Mouse (Mus musculus): ENCODE data around the gene Adm2. TPM values are rescaled to one million over a fixed set of nuclear protein-coding genes. Genes with fewer than 3 reads are reported as not detected.
A peak's percentile ranks its signal among the peaks of the same experiment; 100 is the strongest.

Gene Adm2
- polyA plus RNA-seq, 2 experiments = 0.52 to 0.74 TPM

DNA sequence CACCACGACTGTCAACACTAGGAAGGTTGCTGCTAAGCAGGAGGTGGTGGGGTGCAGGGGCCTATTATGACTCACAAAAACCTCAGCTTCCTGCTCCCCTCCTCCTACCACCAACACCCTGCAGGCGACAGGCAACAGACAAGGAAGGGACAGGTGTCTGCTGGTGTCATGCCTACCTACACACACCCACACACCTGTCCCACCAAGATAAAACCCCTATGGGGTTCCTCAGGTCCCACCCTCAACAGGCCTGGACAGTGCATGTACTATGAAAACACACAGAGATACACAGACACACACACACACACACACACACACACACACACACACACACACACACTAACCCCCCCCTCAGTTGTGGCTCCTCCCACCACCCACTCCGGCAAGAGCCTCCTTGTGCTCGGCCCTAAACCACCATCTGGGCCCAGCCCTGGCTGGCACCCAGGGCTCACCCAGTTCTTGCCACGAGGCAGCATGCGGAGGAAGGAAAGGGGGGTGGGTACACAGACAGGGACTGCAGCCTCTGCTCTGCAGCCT lies 12.5 kb upstream of the Adm2 start:
- H3K36me3 ChIP-seq (ENCODE audit: control insufficient read depth, insufficient read depth, low read length) = peaks cover 23% of the 10 kb centered on the region
- TF ChIP-seq POLR2A (IDR thresholded peaks at IDR 0.05; ENCODE audit: borderline replicate concordance, extremely low read depth, insufficient read depth, insufficient read length) = no peak
- DNase-seq (ENCODE audit: low spot score) (no peak), ATAC-seq (ENCODE audit: low FRiP score, low read depth) (no peak)
- no peak overlapping the region; the same call in 1 of the 2 replicates for H3K9ac ChIP-seq (ENCODE audit: low read depth, low read length, severe bottlenecking)
- H3K4me3 ChIP-seq (replicated peaks; ENCODE audit: low read length) = no peak overlapping the region
- H3K4me1 ChIP-seq (ENCODE audit: control insufficient read depth, insufficient read depth, low read length) = peaks cover 9% of the 10 kb centered on the region
- no peaks in the 10 kb centered on the region for H3K27me3 ChIP-seq (ENCODE audit: control insufficient read depth, insufficient read depth, low read length)
- 77% methylated on average over 6 of the region's 6 CpGs for WGBS
- H3K9me3 ChIP-seq (ENCODE audit: control insufficient read depth, low read length) = no peaks in the 10 kb centered on the region
- no peak overlapping the region for H3K4me2 ChIP-seq (replicated peaks; ENCODE audit: low read depth, low read length, severe bottlenecking)
- H3K27ac ChIP-seq (replicated peaks; ENCODE audit: low read depth, low read length) = no peak overlapping the region

DNA sequence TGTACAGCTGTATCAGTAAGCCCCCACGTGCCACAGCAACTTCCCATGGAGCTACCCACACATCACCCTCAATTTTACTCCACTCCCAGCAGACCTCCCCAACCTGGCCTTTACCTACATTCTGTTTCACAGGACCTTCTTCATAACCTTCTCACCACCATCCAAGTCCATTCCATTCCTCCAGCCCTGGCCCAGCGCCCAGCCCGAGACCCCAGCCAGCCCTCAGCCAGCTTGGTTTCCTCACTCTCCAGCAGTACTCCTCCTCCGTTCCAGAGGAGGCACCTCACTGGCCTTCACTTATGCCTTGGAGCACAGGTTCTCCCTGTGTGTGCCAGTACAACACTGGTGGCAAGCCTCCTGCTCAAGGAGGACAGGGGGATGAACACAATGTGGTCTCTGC lies 9.2 kb upstream of the Adm2 start:
- 75% methylated on average over 4 of the region's 4 CpGs for WGBS

DNA sequence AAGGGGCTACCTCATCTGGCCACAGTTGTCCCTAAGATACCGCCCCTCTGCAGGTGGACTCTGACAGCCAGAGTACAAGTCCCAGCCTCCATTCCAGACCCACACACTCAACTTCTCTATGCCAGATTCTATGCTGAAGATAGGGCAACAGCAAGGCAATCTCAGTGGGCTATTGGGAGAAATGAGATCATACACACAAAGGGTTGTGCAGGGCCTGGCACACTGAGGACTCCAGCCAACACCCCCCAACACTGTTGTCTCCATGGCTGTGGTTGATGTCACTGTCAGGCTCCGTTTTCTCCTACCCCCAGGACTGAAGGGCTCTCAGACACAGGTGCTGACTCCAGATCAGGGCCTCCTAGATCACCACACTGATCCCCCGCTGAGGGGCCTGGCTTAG lies 8.4 kb upstream of the Adm2 start:
- no peaks in the 10 kb centered on the region for H3K27me3 ChIP-seq (ENCODE audit: control insufficient read depth, insufficient read depth, low read length)
- peaks cover 9% of the 10 kb centered on the region for H3K4me1 ChIP-seq (ENCODE audit: control insufficient read depth, insufficient read depth, low read length)
- DNase-seq (ENCODE audit: low spot score) = no peak
- H3K36me3 ChIP-seq (ENCODE audit: control insufficient read depth, insufficient read depth, low read length) = no peaks in the 10 kb centered on the region
- peak overlapping the region; percentile 83 for H3K9ac ChIP-seq (ENCODE audit: low read depth, low read length, severe bottlenecking)
- no peak for ATAC-seq (ENCODE audit: low FRiP score, low read depth)
- H3K4me2 ChIP-seq (replicated peaks; ENCODE audit: low read depth, low read length, severe bottlenecking) = peak overlapping the region; percentile 84
- 36% methylated on average over 3 of the region's 3 CpGs for WGBS
- H3K27ac ChIP-seq (replicated peaks; ENCODE audit: low read depth, low read length) = no peak overlapping the region
- H3K4me3 ChIP-seq (replicated peaks; ENCODE audit: low read length) = peak overlapping the region; percentile 98
- H3K9me3 ChIP-seq (ENCODE audit: control insufficient read depth, low read length) = no peaks in the 10 kb centered on the region
- no peak for TF ChIP-seq POLR2A (IDR thresholded peaks at IDR 0.05; ENCODE audit: borderline replicate concordance, extremely low read depth, insufficient read depth, insufficient read length)

More for the DNA sequence above, 9.2 kb upstream of the Adm2 start:
- Histone ChIP-seq H3K4me2 (replicated peaks; ENCODE audit: low read depth, low read length, severe bottlenecking) (no peak overlapping the region), H3K27me3 (ENCODE audit: control insufficient read depth, insufficient read depth, low read length) (no peaks in the 10 kb centered on the region), H3K27ac (replicated peaks; ENCODE audit: low read depth, low read length) (no peak overlapping the region), H3K9ac (ENCODE audit: low read depth, low read length, severe bottlenecking) (no peak overlapping the region), H3K4me1 (ENCODE audit: control insufficient read depth, insufficient read depth, low read length) (peaks cover 9% of the 10 kb centered on the region), H3K9me3 (ENCODE audit: control insufficient read depth, low read length) (no peaks in the 10 kb centered on the region), H3K4me3 (replicated peaks; ENCODE audit: low read length) (no peak overlapping the region), H3K36me3 (ENCODE audit: control insufficient read depth, insufficient read depth, low read length) (no peaks in the 10 kb centered on the region)
- DNase-seq (ENCODE audit: low spot score) = no peak
- no peak for TF ChIP-seq POLR2A (IDR thresholded peaks at IDR 0.05; ENCODE audit: borderline replicate concordance, extremely low read depth, insufficient read depth, insufficient read length)
- no peak for ATAC-seq (ENCODE audit: low FRiP score, low read depth)

DNA sequence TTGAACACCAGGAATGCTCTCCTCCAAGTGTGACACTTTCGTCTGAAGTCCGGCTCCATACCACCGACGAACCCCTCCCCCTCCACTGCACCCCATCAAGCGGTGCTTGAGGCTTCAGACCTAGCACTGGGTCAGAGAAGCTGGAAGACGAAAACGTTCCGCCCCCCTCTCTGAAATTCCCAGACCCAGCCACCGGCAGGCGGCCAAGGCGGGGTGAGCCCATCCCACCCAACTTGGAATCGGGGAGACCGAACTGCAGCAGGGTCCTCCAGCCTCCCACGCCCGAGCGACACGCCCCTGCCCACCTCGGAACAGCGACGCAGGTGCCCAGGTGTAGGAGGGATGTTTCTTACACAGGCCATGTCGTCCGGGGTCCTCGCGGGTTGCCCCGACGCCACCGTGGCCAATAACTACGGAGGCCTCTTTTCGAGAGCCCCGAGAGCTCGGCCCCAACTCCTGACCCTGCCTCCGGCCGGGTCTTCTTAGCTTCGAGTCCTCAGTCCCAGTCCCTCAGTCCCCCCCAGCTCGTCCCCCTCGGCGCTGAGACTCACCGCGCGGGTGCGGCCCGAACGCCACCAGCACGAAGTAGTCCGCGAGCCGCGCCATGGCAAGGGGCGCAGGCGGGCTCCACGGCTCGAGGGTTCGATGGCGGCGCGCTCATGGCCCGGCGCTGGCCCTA lies 7.9 kb upstream of the Adm2 start:
- ATAC-seq (ENCODE audit: low FRiP score, low read depth) (peak; percentile 39), DNase-seq (ENCODE audit: low spot score) (no peak)

DNA sequence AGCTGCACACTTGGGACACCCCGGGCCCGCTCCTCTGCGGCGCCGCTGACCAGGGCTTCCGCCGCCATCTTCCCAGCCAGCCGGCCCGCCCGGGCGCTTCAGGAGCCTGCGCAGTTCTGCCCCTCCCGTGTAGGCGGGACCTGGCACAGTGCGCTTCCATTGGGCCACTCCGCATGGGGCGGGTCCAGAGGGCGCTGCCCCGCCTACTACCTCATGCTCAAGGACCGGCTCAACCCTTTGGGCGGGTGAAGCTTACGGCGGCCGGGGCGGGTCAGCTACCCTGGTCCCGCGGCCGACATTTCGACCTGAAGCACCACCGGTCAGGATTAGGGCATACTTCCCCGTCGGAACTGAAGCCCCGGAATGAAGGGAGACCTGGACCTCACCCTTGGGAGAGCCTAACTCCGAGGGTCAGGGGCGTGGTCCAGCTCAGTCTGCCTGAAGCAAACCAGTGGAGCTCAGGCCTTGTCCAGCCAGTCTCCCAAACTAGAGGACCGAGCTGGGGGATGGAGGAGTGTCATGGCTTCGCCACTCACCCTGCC lies 7.3 kb upstream of the Adm2 start, which contains the start of gene Sbf1:
Gene Sbf1, minus strand, starts transcription at position 122 of the 542 bp plus-strand sequence.
- peak; percentile 77; the same call in 1 of the 2 replicates for TF ChIP-seq POLR2A (IDR thresholded peaks at IDR 0.05; ENCODE audit: borderline replicate concordance, extremely low read depth, insufficient read depth, insufficient read length)
- Histone ChIP-seq H3K4me1 (ENCODE audit: control insufficient read depth, insufficient read depth, low read length) (peaks cover 9% of the 10 kb centered on the region), H3K27ac (replicated peaks; ENCODE audit: low read depth, low read length) (0 out of 2 replicates have a peak within 1 kb of the TSS, but pooled peaks have one; percentile 33), H3K27me3 (ENCODE audit: control insufficient read depth, insufficient read depth, low read length) (no peaks in the 10 kb centered on the region), H3K9me3 (ENCODE audit: control insufficient read depth, low read length) (no peaks in the 10 kb centered on the region), H3K9ac (ENCODE audit: low read depth, low read length, severe bottlenecking) (peak within 1 kb of the TSS; percentile 83), H3K4me2 (replicated peaks; ENCODE audit: low read depth, low read length, severe bottlenecking) (peak within 1 kb of the TSS; percentile 84), H3K4me3 (replicated peaks; ENCODE audit: low read length) (peak within 1 kb of the TSS; percentile 98), H3K36me3 (ENCODE audit: control insufficient read depth, insufficient read depth, low read length) (no peaks in the 10 kb centered on the region)
- ATAC-seq (ENCODE audit: low FRiP score, low read depth) (peak; percentile 100), DNase-seq (ENCODE audit: low spot score) (peak; percentile 97)
- 1% methylated on average over 35 of the region's 37 CpGs for WGBS

More for the DNA sequence above, 7.9 kb upstream of the Adm2 start:
- TF ChIP-seq POLR2A (IDR thresholded peaks at IDR 0.05; ENCODE audit: borderline replicate concordance, extremely low read depth, insufficient read depth, insufficient read length) = no peak
- peak overlapping the region; percentile 84 for H3K4me2 ChIP-seq (replicated peaks; ENCODE audit: low read depth, low read length, severe bottlenecking)
- 0 out of 2 replicates have a peak overlapping the region, but pooled peaks have one; percentile 33 for H3K27ac ChIP-seq (replicated peaks; ENCODE audit: low read depth, low read length)
- H3K4me1 ChIP-seq (ENCODE audit: control insufficient read depth, insufficient read depth, low read length) = peaks cover 9% of the 10 kb centered on the region
- H3K36me3 ChIP-seq (ENCODE audit: control insufficient read depth, insufficient read depth, low read length) = no peaks in the 10 kb centered on the region
- H3K4me3 ChIP-seq (replicated peaks; ENCODE audit: low read length) = peak overlapping the region; percentile 98
- peak overlapping the region; percentile 83 for H3K9ac ChIP-seq (ENCODE audit: low read depth, low read length, severe bottlenecking)
- WGBS = under 1% methylated on average over 47 of the region's 58 CpGs
- no peaks in the 10 kb centered on the region for H3K27me3 ChIP-seq (ENCODE audit: control insufficient read depth, insufficient read depth, low read length)
- no peaks in the 10 kb centered on the region for H3K9me3 ChIP-seq (ENCODE audit: control insufficient read depth, low read length)
